In the genomic region with DNA sequence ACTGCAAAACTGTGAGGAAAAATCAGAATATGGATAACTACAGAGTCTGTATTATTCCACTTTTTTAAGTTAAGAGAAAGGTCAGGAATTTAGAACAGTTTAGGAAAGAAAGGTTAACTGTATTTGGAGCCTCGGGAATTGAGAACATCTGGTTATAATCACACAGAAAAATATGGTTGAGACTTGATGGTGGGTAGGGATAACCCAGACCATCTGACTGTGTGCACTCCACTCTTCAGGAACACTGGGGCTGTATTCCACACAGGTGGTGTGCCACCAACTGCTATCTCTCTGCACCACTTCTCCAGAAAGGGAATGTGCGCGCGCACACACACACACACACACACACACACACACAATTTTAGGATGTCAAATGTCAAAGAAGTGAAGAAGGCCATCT, we compare ENCODE assay signal across 19 mouse cellular contexts. TPM values are rescaled to one million over a fixed set of nuclear protein-coding genes. Genes with fewer than 3 reads are reported as not detected.
DNase-seq lines count a peak whose midpoint lies in the region; ATAC-seq lines count a peak whose summit lies in the region.
"Had no signal": no experiment of that assay in that cellular context is flagged by ENCODE, and none has a peak within 500 bp of the region (broad histone marks: within the 10 kb centered on the region; RNA-seq: fewer than 3 reads in every experiment).

No protein-coding gene starts in this region.

- H3K36me3 ChIP-seq in forebrain, embryonic 13.5 days (ENCODE audit: poor library complexity, severe bottlenecking): no peaks in the 10 kb centered on the region
- H3K36me3 ChIP-seq in forebrain, embryonic 12.5 days (replicated peaks): no peaks in the 10 kb centered on the region
- H3K36me3 ChIP-seq in embryonic facial prominence, embryonic 10.5 days (replicated peaks): no peaks in the 10 kb centered on the region
- H3K36me3 ChIP-seq: embryonic facial prominence, embryonic 15.5 days; forebrain, embryonic 10.5 days; heart, embryonic 13.5 days; hindbrain, embryonic 15.5 days had no signal

- DNase-seq in embryonic facial prominence, embryonic 10.5 days (ENCODE audit: low spot score): peak; percentile 15
- DNase-seq in mesoderm, embryonic 11.5 days (ENCODE audit: low read depth, low spot score): peak; percentile 32
- no peak for DNase-seq in lung, postnatal 25 days (ENCODE audit: low spot score)
- DNase-seq: adrenal gland, postnatal 10 days; cerebellum, adult 11 months; cerebellum, adult 9-10 months; cerebellum, postnatal 25 days; gastrocnemius, postnatal 36 days; heart, adult 11 months; heart, postnatal 36 days had no signal

- no peak overlapping the region for H3K4me2 ChIP-seq in forebrain, embryonic 13.5 days
- no peak overlapping the region for H3K4me2 ChIP-seq in forebrain, embryonic 12.5 days
- H3K4me2 ChIP-seq: embryonic facial prominence, embryonic 15.5 days; heart, embryonic 13.5 days; hindbrain, embryonic 15.5 days had no signal

- H3K4me3 ChIP-seq in forebrain, embryonic 13.5 days: no peak overlapping the region
- no peak overlapping the region for H3K4me3 ChIP-seq in forebrain, embryonic 12.5 days (replicated peaks)
- no peak overlapping the region for H3K4me3 ChIP-seq in embryonic facial prominence, embryonic 10.5 days
- H3K4me3 ChIP-seq: embryonic facial prominence, embryonic 15.5 days; erythroblast, embryonic 14.5 days; forebrain, embryonic 10.5 days; heart, embryonic 13.5 days; hindbrain, embryonic 15.5 days had no signal

- H3K4me1 ChIP-seq in forebrain, embryonic 13.5 days: no peaks in the 10 kb centered on the region
- H3K4me1 ChIP-seq in forebrain, embryonic 12.5 days: 0 out of 2 replicates have a peak, but pooled peaks cover 2% of the 10 kb centered on the region
- peaks cover 3% of the 10 kb centered on the region; the same call in 1 of the 2 replicates for H3K4me1 ChIP-seq in embryonic facial prominence, embryonic 10.5 days
- H3K4me1 ChIP-seq: embryonic facial prominence, embryonic 15.5 days; forebrain, embryonic 10.5 days; heart, embryonic 13.5 days had no signal

- ATAC-seq in forebrain, embryonic 13.5 days: 0 out of 2 replicates have a peak, but pooled peaks have one; percentile 34
- no peak for ATAC-seq in forebrain, embryonic 12.5 days (ENCODE audit: low FRiP score)
- ATAC-seq in megakaryocyte progenitor cell, adult 5-6 weeks (replicated peaks; ENCODE audit: poor library complexity): no peak
- ATAC-seq: intestine, embryonic 16.5 days had no signal

- H3K27ac ChIP-seq in forebrain, embryonic 13.5 days: no peak overlapping the region
- H3K27ac ChIP-seq in forebrain, embryonic 12.5 days: no peak overlapping the region
- H3K27ac ChIP-seq in embryonic facial prominence, embryonic 10.5 days (replicated peaks): no peak overlapping the region
- H3K27ac ChIP-seq: embryonic facial prominence, embryonic 15.5 days; forebrain, embryonic 10.5 days; heart, embryonic 13.5 days had no signal

- no peaks in the 10 kb centered on the region for H3K9me3 ChIP-seq in forebrain, embryonic 13.5 days (replicated peaks)
- no peaks in the 10 kb centered on the region for H3K9me3 ChIP-seq in forebrain, embryonic 12.5 days
- no peaks in the 10 kb centered on the region for H3K9me3 ChIP-seq in embryonic facial prominence, embryonic 10.5 days
- H3K9me3 ChIP-seq: embryonic facial prominence, embryonic 15.5 days; forebrain, embryonic 10.5 days; heart, embryonic 13.5 days; hindbrain, embryonic 15.5 days had no signal

- 89% methylated on average over 4 of the region's 4 CpGs for WGBS in forebrain, embryonic 13.5 days
- 88% methylated on average over 4 of the region's 4 CpGs for WGBS in forebrain, embryonic 12.5 days
- WGBS in embryonic facial prominence, embryonic 10.5 days: 67% methylated on average over 4 of the region's 4 CpGs

- no peak overlapping the region for H3K9ac ChIP-seq in forebrain, embryonic 13.5 days
- H3K9ac ChIP-seq in forebrain, embryonic 12.5 days: no peak overlapping the region
- H3K9ac ChIP-seq: embryonic facial prominence, embryonic 15.5 days; heart, embryonic 13.5 days; hindbrain, embryonic 15.5 days had no signal

- no peaks in the 10 kb centered on the region for H3K27me3 ChIP-seq in forebrain, embryonic 13.5 days
- H3K27me3 ChIP-seq in forebrain, embryonic 12.5 days: peaks cover 6% of the 10 kb centered on the region; the same call in 1 of the 2 replicates
- H3K27me3 ChIP-seq in embryonic facial prominence, embryonic 10.5 days (replicated peaks; ENCODE audit: low read depth, poor library complexity, severe bottlenecking): peaks cover 11% of the 10 kb centered on the region
- H3K27me3 ChIP-seq: embryonic facial prominence, embryonic 15.5 days; hindbrain, embryonic 15.5 days had no signal

RNA-seq across cellular contexts. Expression of a gene that starts 31.1 kb away (rescaled TPM):
- 29.5 and 32.3 TPM in 2 replicates for polyA plus RNA-seq in forebrain, embryonic 13.5 days (2015; fragmentation: Nextera tagmentation; extraction: Ambion mirVana)
- 44.0 and 44.4 TPM in 2 replicates for polyA plus RNA-seq in forebrain, embryonic 12.5 days (2016; fragmentation: Nextera tagmentation; extraction: Ambion mirVana)
- polyA plus RNA-seq in embryonic facial prominence, embryonic 10.5 days (2016; fragmentation: Nextera tagmentation; extraction: Ambion mirVana): 35.9 and 36.1 TPM in 2 replicates
- total RNA-seq in megakaryocyte progenitor cell, adult 5-6 weeks (2015): 43.0 and 47.1 TPM in 2 replicates
- total RNA-seq in megakaryocyte progenitor cell, adult 5-6 weeks (2017): 75.3 and 82.3 TPM in 2 replicates
